In genomic region chr4:133943791-133944190, GRCm38 (mm10) we compare ENCODE assay signal across 30 mouse cellular contexts. TPM values are rescaled to one million over a fixed set of nuclear protein-coding genes. Genes with fewer than 3 reads are reported as not detected.
A peak's percentile ranks its signal among the peaks of the same experiment; 100 is the strongest.
DNase-seq lines count a peak whose midpoint lies in the region; ATAC-seq and TF ChIP-seq lines count a peak whose summit lies in the region.
"Had no signal": no experiment of that assay in that cellular context is flagged by ENCODE, and none has a peak within 500 bp of the region (broad histone marks: within the 10 kb centered on the region; RNA-seq: fewer than 3 reads in every experiment).

No protein-coding gene starts in this region.

- no peak overlapping the region for H3K4me3 ChIP-seq in kidney, embryonic 16.5 days (ENCODE audit: low read length)
- no peak overlapping the region for H3K4me3 ChIP-seq in liver, postnatal 0 days (ENCODE audit: low read depth, low read length)
- H3K4me3 ChIP-seq in liver, embryonic 12.5 days, result no peak overlapping the region
- H3K4me3 ChIP-seq: embryonic facial prominence, embryonic 13.5 days; erythroblast, embryonic 14.5 days; forebrain, embryonic 10.5 days; forebrain, embryonic 13.5 days; heart, adult 2 months; heart, embryonic 10.5 days; heart, embryonic 13.5 days had no signal

- TF ChIP-seq EP300 in liver, postnatal 0 days (IDR thresholded peaks at IDR 0.05; ENCODE audit: low read depth), result no peak

- H3K4me1 ChIP-seq in kidney, embryonic 16.5 days (ENCODE audit: insufficient read depth, low read length), result no peaks in the 10 kb centered on the region
- peaks cover 7% of the 10 kb centered on the region; the same call in 1 of the 2 replicates for H3K4me1 ChIP-seq in liver, postnatal 0 days (ENCODE audit: insufficient read depth)
- peaks cover 12% of the 10 kb centered on the region for H3K4me1 ChIP-seq in liver, embryonic 12.5 days
- H3K4me1 ChIP-seq: embryonic facial prominence, embryonic 13.5 days; forebrain, embryonic 13.5 days had no signal

- WGBS in kidney, embryonic 16.5 days, result 48% methylated on average over 3 of the region's 3 CpGs
- 55% methylated on average over 3 of the region's 3 CpGs for WGBS in liver, postnatal 0 days (ENCODE audit: insufficient replicate concordance)
- 61% methylated on average over 3 of the region's 3 CpGs for WGBS in liver, embryonic 12.5 days (ENCODE audit: insufficient replicate concordance)

- H3K4me2 ChIP-seq in kidney, embryonic 16.5 days (replicated peaks; ENCODE audit: low read depth, low read length), result no peak overlapping the region
- no peak overlapping the region for H3K4me2 ChIP-seq in liver, postnatal 0 days (ENCODE audit: low read depth, low read length)
- H3K4me2 ChIP-seq in liver, embryonic 12.5 days, result no peak overlapping the region
- H3K4me2 ChIP-seq: embryonic facial prominence, embryonic 13.5 days; forebrain, embryonic 13.5 days; heart, embryonic 13.5 days; hindbrain, embryonic 14.5 days had no signal

- DNase-seq in kidney, adult 11 months, result no peak
- peak; percentile 41 for DNase-seq in liver, postnatal 0 days
- peak; percentile 58 for DNase-seq in lung, postnatal 36 days
- no peak for DNase-seq in lung, postnatal 10 days
- no peak for DNase-seq in thymus, postnatal 25 days
- DNase-seq: adrenal gland, adult 2 months; adrenal gland, postnatal 14 days; B cell, adult 2 months; cerebellum, adult 11 months; cerebellum, adult 2 months; cerebellum, adult 9-11 months; cerebellum, postnatal 25 days; gastrocnemius, postnatal 14 days; heart, adult 2 months; heart, postnatal 14 days; heart, postnatal 4 days had no signal

- 0 out of 2 replicates have a peak, but pooled peaks have one; percentile 23 for ATAC-seq in kidney, embryonic 16.5 days (ENCODE audit: low FRiP score, low TSS enrichment)
- ATAC-seq in liver, postnatal 0 days, result peak; percentile 85
- no peak for ATAC-seq in liver, embryonic 12.5 days
- ATAC-seq in granulocyte monocyte progenitor cell, adult 5-6 weeks (replicated peaks; ENCODE audit: poor library complexity, severe bottlenecking), result peak; percentile 28; the same call in 1 of the 2 replicates
- ATAC-seq: forebrain, embryonic 13.5 days; forebrain, embryonic 16.5 days; hindbrain, postnatal 0 days; Patski had no signal

- no peak for TF ChIP-seq CTCF in liver, postnatal 0 days (IDR thresholded peaks at IDR 0.05; ENCODE audit: low read depth)

- H3K9ac ChIP-seq in kidney, embryonic 16.5 days (replicated peaks; ENCODE audit: low read length), result no peak overlapping the region
- no peak overlapping the region for H3K9ac ChIP-seq in liver, postnatal 0 days (replicated peaks)
- no peak overlapping the region for H3K9ac ChIP-seq in liver, embryonic 12.5 days
- H3K9ac ChIP-seq: embryonic facial prominence, embryonic 13.5 days; forebrain, embryonic 13.5 days; heart, embryonic 13.5 days; hindbrain, embryonic 14.5 days had no signal

- H3K36me3 ChIP-seq in kidney, embryonic 16.5 days (ENCODE audit: insufficient read depth, low read length), result no peaks in the 10 kb centered on the region
- no peaks in the 10 kb centered on the region for H3K36me3 ChIP-seq in liver, postnatal 0 days (replicated peaks; ENCODE audit: insufficient read depth, low read length)
- H3K36me3 ChIP-seq in liver, embryonic 12.5 days, result no peaks in the 10 kb centered on the region
- H3K36me3 ChIP-seq: embryonic facial prominence, embryonic 13.5 days; forebrain, embryonic 10.5 days; G1E; heart, embryonic 10.5 days; heart, embryonic 13.5 days had no signal

- H3K9me3 ChIP-seq in kidney, embryonic 16.5 days (ENCODE audit: low read length), result peaks cover 3% of the 10 kb centered on the region
- H3K9me3 ChIP-seq in liver, postnatal 0 days (ENCODE audit: low read length), result no peaks in the 10 kb centered on the region
- H3K9me3 ChIP-seq in liver, embryonic 12.5 days (replicated peaks), result no peaks in the 10 kb centered on the region; the same call in 1 of the 2 replicates
- H3K9me3 ChIP-seq: embryonic facial prominence, embryonic 13.5 days; G1E; heart, embryonic 10.5 days had no signal

- H3K27me3 ChIP-seq in kidney, embryonic 16.5 days (ENCODE audit: insufficient read depth, low read length), result no peaks in the 10 kb centered on the region
- H3K27me3 ChIP-seq in liver, postnatal 0 days (ENCODE audit: insufficient read depth, low read length), result no peaks in the 10 kb centered on the region
- H3K27me3 ChIP-seq in liver, embryonic 12.5 days (replicated peaks), result no peaks in the 10 kb centered on the region
- H3K27me3 ChIP-seq: embryonic facial prominence, embryonic 13.5 days; forebrain, embryonic 13.5 days; heart, embryonic 13.5 days; Patski had no signal

- H3K27ac ChIP-seq in kidney, embryonic 16.5 days (ENCODE audit: low read length), result no peak overlapping the region
- H3K27ac ChIP-seq in liver, postnatal 0 days (ENCODE audit: low read depth), result no peak overlapping the region
- no peak overlapping the region for H3K27ac ChIP-seq in liver, embryonic 12.5 days
- H3K27ac ChIP-seq: embryonic facial prominence, embryonic 13.5 days; forebrain, embryonic 10.5 days; forebrain, embryonic 13.5 days; heart, adult 2 months; heart, embryonic 10.5 days; heart, embryonic 13.5 days; hindbrain, embryonic 14.5 days; hindbrain, postnatal 0 days had no signal

RNA-seq across cellular contexts. Expression of gene Hmgn2, which starts 24.7 kb away (rescaled TPM):
- 2,436 and 2,511 TPM in 2 replicates for polyA plus RNA-seq in kidney, embryonic 16.5 days (2015; fragmentation: Nextera tagmentation; extraction: Ambion mirVana)
- polyA plus RNA-seq in liver, postnatal 0 days (2015; fragmentation: Nextera tagmentation; extraction: Ambion mirVana), result 547 and 562 TPM in 2 replicates
- polyA plus RNA-seq in liver, embryonic 12.5 days (2016; fragmentation: Nextera tagmentation; extraction: Ambion mirVana), result 971 and 1,001 TPM in 2 replicates
- total RNA-seq in granulocyte monocyte progenitor cell, adult 5-6 weeks (2014; fragmentation: Nextera tagmentation), result 1,589 and 1,765 TPM in 2 replicates
- total RNA-seq in granulocyte monocyte progenitor cell, adult 5-6 weeks (2017), result 943 and 964 TPM in 2 replicates

RNA-seq across cellular contexts. Expression of gene Rps6ka1, which starts 56.2 kb away (rescaled TPM):
- polyA plus RNA-seq in kidney, embryonic 16.5 days (2015; fragmentation: Nextera tagmentation; extraction: Ambion mirVana), result 52.0 and 53.4 TPM in 2 replicates
- polyA plus RNA-seq in liver, postnatal 0 days (2015; fragmentation: Nextera tagmentation; extraction: Ambion mirVana), result 31.6 and 36.9 TPM in 2 replicates
- 60.9 and 63.1 TPM in 2 replicates for polyA plus RNA-seq in liver, embryonic 12.5 days (2016; fragmentation: Nextera tagmentation; extraction: Ambion mirVana)
- total RNA-seq in granulocyte monocyte progenitor cell, adult 5-6 weeks (2014; fragmentation: Nextera tagmentation), result 172 and 174 TPM in 2 replicates
- 148 and 151 TPM in 2 replicates for total RNA-seq in granulocyte monocyte progenitor cell, adult 5-6 weeks (2017)

RNA-seq across cellular contexts. Expression of gene Dhdds, which starts 56.9 kb away (rescaled TPM):
- 51.7 and 53.1 TPM in 2 replicates for polyA plus RNA-seq in kidney, embryonic 16.5 days (2015; fragmentation: Nextera tagmentation; extraction: Ambion mirVana)
- 8.3 and 10.3 TPM in 2 replicates for polyA plus RNA-seq in liver, postnatal 0 days (2015; fragmentation: Nextera tagmentation; extraction: Ambion mirVana)
- 24.5 and 25.6 TPM in 2 replicates for polyA plus RNA-seq in liver, embryonic 12.5 days (2016; fragmentation: Nextera tagmentation; extraction: Ambion mirVana)
- 45.3 and 57.1 TPM in 2 replicates for total RNA-seq in granulocyte monocyte progenitor cell, adult 5-6 weeks (2014; fragmentation: Nextera tagmentation)
- 22.8 and 24.8 TPM in 2 replicates for total RNA-seq in granulocyte monocyte progenitor cell, adult 5-6 weeks (2017)

Comparison
In these comparisons a context has a peak if more than half of its experiments do, and no peak if none do; other contexts are left out.
1. DNase-seq: peak in liver, postnatal 0 days (single experiment) and lung, postnatal 36 days (single experiment); none in kidney, adult 11 months (single experiment), lung, postnatal 10 days (single experiment) and thymus, postnatal 25 days (single experiment).